Mouse (Mus musculus) heart, postnatal 0 days (tissue): ENCODE measurements around the gene Meioc. TPM values are rescaled to one million over a fixed set of nuclear protein-coding genes. Genes with fewer than 3 reads are reported as not detected.

ENCODE experiments used
- ATAC-seq: fragments of 200-750 bp; cut with Nextera tagmentation; 2 replicates; pipeline ENCODE4 v1.8.0; 2017; ENCODE audit warnings: low read depth, moderate number of reproducible peaks, moderate library complexity; ENCODE audit not compliant: insufficient read depth
- DNase-seq: peaks from one replicate; pipeline ENCODE4 v3.0.0-alpha.2; 2016; ENCODE audit warnings: low spot score
- H3K27ac ChIP-seq: fragments of 300-500 bp; sonication (generic); 2 replicates; pipeline ENCODE4 v1.5.1; 2014; ENCODE audit warnings: low read depth, mild to moderate bottlenecking
- H3K27me3 ChIP-seq: fragments of 300-500 bp; sonication (generic); 2 replicates; pipeline ENCODE4 v1.6.1; 2014; ENCODE audit warnings: low read length, mixed read lengths; ENCODE audit not compliant: control insufficient read depth, insufficient read depth
- H3K36me3 ChIP-seq: fragments of 300-500 bp; sonication (generic); replicated peaks from 2 replicates; pipeline ENCODE4 v1.6.1; 2014; ENCODE audit warnings: low read length, mixed read lengths; ENCODE audit not compliant: control insufficient read depth, insufficient read depth
- H3K4me1 ChIP-seq: fragments of 300-500 bp; sonication (generic); 2 replicates; pipeline ENCODE4 v1.6.1; 2014; ENCODE audit warnings: antibody characterized with exemption; ENCODE audit not compliant: control insufficient read depth, insufficient read depth
- H3K4me2 ChIP-seq: fragments of 300-500 bp; sonication (generic); 2 replicates; pipeline ENCODE4 v1.6.1; 2014; ENCODE audit warnings: low read depth, mild to moderate bottlenecking, low read length, moderate library complexity
- H3K4me3 ChIP-seq: fragments of 300-500 bp; sonication (generic); 2 replicates; pipeline ENCODE4 v1.5.1; 2014; ENCODE audit warnings: low read depth, low read length
- H3K9ac ChIP-seq: fragments of 300-500 bp; sonication (generic); replicated peaks from 2 replicates; pipeline ENCODE4 v1.6.1; 2014; ENCODE audit warnings: low read depth, low read length, mixed read lengths
- H3K9me3 ChIP-seq: fragments of 300-500 bp; sonication (generic); replicated peaks from 2 replicates; pipeline ENCODE4 v1.6.1; 2016; ENCODE audit warnings: low read length; ENCODE audit not compliant: control insufficient read depth
- CTCF ChIP-seq: IDR thresholded peaks from 2 replicates; pipeline ENCODE4 v1.5.1; 2016; ENCODE audit warnings: antibody characterized with exemption, control low read depth, low read depth
- EP300 ChIP-seq: IDR thresholded peaks from 2 replicates; pipeline ENCODE4 v1.6.1; 2016; ENCODE audit warnings: antibody characterized with exemption, low read depth
- WGBS: fragments of 180-500 bp; shearing (Covaris S2); extraction: QIAGEN DNeasy Blood & Tissue Kit; methylation state at CpG from one replicate; pipeline ENCODE4 v1.1.7; 2014; 5-methylcytosine and 5-hydroxymethylcytosine counted together
- polyA plus RNA-seq: library from polyadenylated mRNA; unstranded; fragments of >200 nt; fragmentation: Nextera tagmentation; extraction: Ambion mirVana; gene quantifications from 2 replicates; pipeline ENCODE4 v1.2.1, GENCODE M21; 2015
- total RNA-seq: library from RNA; depleted of rRNA; stranded (reverse); fragments of >200 nt; gene quantifications from 2 replicates; pipeline ENCODE4 v1.2.3, GENCODE M21; 2014; ENCODE audit warnings: low replicate concordance

Gene Meioc
- total and polyA plus RNA-seq, 2 experiments from 2014 or later: 0.15 TPM; not detected in 1

- ATAC-seq: peak; percentile 34; the same call in 1 of the 2 replicates
- Histone ChIP-seq H3K9me3 (no peaks in the 10 kb centered on the region), H3K4me1 (peaks cover 8% of the 10 kb centered on the region; the same call in 1 of the 2 replicates)
Observed at GRCm38 (mm10) chr11:102636887-102637286, 26.6 kb upstream of the Meioc start.

DNA sequence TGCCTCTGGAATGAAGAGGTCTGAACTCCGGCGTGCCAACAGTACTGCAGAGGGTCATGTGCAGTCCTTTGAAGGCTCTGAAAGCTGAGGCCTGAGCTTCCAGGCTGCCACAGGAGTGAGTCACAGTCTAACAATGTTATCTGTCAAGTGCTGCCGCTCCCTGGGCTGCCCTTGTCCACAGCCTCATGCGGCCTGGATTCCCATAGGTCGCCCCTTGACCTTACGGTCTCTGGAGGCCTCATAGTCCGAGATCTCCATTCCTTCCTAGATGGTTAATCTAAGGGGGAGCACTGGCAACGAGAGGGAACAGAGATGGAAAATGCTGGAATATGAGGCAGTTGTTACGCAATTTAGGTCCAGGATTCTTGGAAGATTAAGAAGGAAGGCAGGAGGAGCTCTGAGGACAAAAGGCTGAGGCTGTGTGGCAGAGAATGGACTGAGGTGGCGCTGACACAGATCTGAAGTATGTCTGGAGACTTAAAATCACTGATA is 19.6 kb upstream of the Meioc start:
- Histone ChIP-seq H3K27ac (peak overlapping the region; percentile 81), H3K36me3 (no peaks in the 10 kb centered on the region), H3K4me2 (no peak overlapping the region), H3K4me3 (no peak overlapping the region), H3K4me1 (peaks cover 8% of the 10 kb centered on the region; the same call in 1 of the 2 replicates), H3K27me3 (no peaks in the 10 kb centered on the region), H3K9ac (no peak overlapping the region), H3K9me3 (no peaks in the 10 kb centered on the region)
- 14% methylated on average over 10 of the region's 10 CpGs for WGBS
- ATAC-seq (peak; percentile 94), DNase-seq (peak; percentile 90)
- TF ChIP-seq CTCF (no peak), EP300 (peak; percentile 79)

More at GRCm38 (mm10) chr11:102636887-102637286, 26.6 kb upstream of the Meioc start:
- no peak for DNase-seq
- Histone ChIP-seq H3K4me2 (no peak overlapping the region), H3K36me3 (no peaks in the 10 kb centered on the region), H3K4me3 (no peak overlapping the region), H3K9ac (no peak overlapping the region), H3K27ac (no peak overlapping the region), H3K27me3 (no peaks in the 10 kb centered on the region)
- WGBS: 34% methylated on average over 12 of the region's 12 CpGs
- no peak for TF ChIP-seq CTCF
- no peak for TF ChIP-seq EP300

DNA sequence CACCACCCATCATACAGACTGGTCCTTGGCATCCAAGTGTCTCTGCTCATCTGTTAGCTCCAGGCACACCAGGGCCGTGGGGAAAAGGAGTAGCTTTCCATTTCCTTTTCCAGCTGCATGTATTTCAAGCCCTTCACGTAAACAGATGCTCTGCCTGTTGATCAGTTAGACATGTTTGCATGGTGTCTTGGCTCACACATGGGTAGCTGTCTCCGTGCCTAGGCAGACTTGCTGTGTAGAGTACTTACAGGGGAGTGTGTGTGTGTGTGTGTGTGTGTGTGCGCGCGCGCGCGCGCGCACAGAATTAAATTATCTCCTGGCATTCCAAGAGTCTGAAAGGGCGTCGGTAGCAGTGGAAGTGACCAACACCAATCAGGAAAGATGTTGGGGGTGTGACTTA is 17.3 kb upstream of the Meioc start:
- no peak for ATAC-seq
- no peak overlapping the region for H3K9ac ChIP-seq

DNA sequence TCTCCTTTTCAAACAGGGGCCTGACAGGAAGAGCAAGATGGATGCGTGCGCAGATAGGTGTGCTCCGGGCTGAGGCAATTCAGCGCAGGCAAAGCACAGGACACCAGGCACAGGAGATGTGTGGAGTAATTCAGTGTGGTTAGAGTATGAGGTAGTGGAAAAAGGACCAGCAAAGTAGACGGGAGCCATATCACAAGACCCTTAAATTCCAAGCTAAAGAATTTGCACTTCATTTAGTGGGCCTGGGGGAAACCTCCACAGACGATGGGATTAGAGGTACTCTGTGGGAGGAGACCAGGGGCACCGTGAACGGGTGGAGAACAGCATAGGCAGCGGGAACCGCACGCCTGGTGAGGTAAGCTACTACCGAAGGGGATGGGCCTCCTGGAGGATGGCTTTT is 15.6 kb upstream of the Meioc start:
- ATAC-seq (no peak), DNase-seq (no peak)
- Histone ChIP-seq H3K27ac (no peak overlapping the region), H3K4me3 (no peak overlapping the region), H3K4me1 (peaks cover 7% of the 10 kb centered on the region; the same call in 1 of the 2 replicates), H3K4me2 (no peak overlapping the region), H3K36me3 (no peaks in the 10 kb centered on the region), H3K27me3 (no peaks in the 10 kb centered on the region), H3K9ac (no peak overlapping the region), H3K9me3 (no peaks in the 10 kb centered on the region)
- no peak for TF ChIP-seq EP300
- TF ChIP-seq CTCF: no peak
- 58% methylated on average over 12 of the region's 12 CpGs for WGBS

More for the DNA sequence above, 17.3 kb upstream of the Meioc start:
- no peak for DNase-seq
- H3K36me3 ChIP-seq: no peaks in the 10 kb centered on the region
- no peaks in the 10 kb centered on the region for H3K27me3 ChIP-seq
- no peak overlapping the region for H3K4me3 ChIP-seq
- no peaks in the 10 kb centered on the region for H3K9me3 ChIP-seq
- no peak overlapping the region for H3K27ac ChIP-seq
- TF ChIP-seq EP300 (no peak), CTCF (no peak)
- H3K4me2 ChIP-seq: no peak overlapping the region
- WGBS: 55% methylated on average over 13 of the region's 13 CpGs
- H3K4me1 ChIP-seq: peaks cover 8% of the 10 kb centered on the region; the same call in 1 of the 2 replicates

DNA sequence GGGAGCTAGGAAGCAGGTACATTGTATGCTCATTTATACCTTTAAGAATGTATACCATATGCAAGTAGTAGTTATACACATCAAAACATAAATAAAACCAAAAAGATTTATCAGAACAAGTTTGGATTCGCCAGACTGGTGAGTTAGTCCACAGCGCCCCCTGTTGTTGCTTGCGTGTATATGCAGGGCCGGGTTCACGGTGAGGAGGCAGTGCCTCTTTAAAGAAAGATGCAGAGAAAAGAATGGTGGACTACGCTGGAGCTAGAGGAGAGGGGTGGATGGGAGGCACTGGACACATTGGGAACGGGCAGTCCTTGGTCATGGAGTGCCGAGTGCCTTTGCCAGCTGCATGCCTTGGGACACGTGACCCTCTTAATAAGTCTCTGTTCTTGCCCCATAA is 12.1 kb upstream of the Meioc start:
- no peaks in the 10 kb centered on the region for H3K4me1 ChIP-seq
- H3K27ac ChIP-seq: no peak overlapping the region
- no peak overlapping the region for H3K4me2 ChIP-seq
- WGBS: 4% methylated on average over 9 of the region's 9 CpGs
- ATAC-seq (peak; percentile 62), DNase-seq (peak; percentile 28)
- TF ChIP-seq CTCF (peak; percentile 93), EP300 (no peak)
- H3K36me3 ChIP-seq: no peaks in the 10 kb centered on the region
- no peak overlapping the region for H3K9ac ChIP-seq
- no peak overlapping the region for H3K4me3 ChIP-seq
- no peaks in the 10 kb centered on the region for H3K9me3 ChIP-seq
- no peaks in the 10 kb centered on the region for H3K27me3 ChIP-seq

DNA sequence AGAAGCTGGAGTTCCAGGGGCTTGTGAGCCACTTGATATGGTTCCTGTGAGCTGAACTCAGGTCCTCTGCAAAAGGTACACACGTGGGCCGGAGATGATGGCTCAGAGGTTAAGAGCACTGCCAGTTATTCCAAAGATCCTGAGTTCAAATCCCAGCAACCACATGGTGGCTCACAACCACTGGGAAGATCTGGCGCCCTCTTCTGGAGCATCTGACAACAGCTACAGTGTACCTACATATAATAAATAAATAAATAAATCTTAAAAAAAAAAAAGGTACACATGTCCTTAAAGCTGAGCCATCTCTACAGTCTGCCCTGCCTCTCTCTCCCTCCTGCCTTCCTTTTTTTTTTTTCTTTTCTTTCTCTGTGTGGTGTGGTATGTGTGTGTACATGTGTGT is 10.7 kb upstream of the Meioc start:
- H3K4me2 ChIP-seq: no peak overlapping the region
- H3K4me3 ChIP-seq: no peak overlapping the region
- H3K27ac ChIP-seq: no peak overlapping the region
- H3K36me3 ChIP-seq: no peaks in the 10 kb centered on the region
- TF ChIP-seq EP300 (no peak), CTCF (peak; percentile 20; the same call in 1 of the 2 replicates)
- H3K27me3 ChIP-seq: no peaks in the 10 kb centered on the region
- DNase-seq (no peak), ATAC-seq (no peak)
- H3K4me1 ChIP-seq: no peaks in the 10 kb centered on the region
- 63% methylated on average over 3 of the region's 3 CpGs for WGBS
- H3K9me3 ChIP-seq: no peaks in the 10 kb centered on the region
- no peak overlapping the region for H3K9ac ChIP-seq
